Mouse (Mus musculus) monocyte, adult 5-6 weeks (primary cell): ENCODE measurements around the gene Creg1. TPM values are rescaled to one million over a fixed set of nuclear protein-coding genes. Genes with fewer than 3 reads are reported as not detected.

Source experiments
- ATAC-seq: fragments of 153-309, 156-312 bp; replicated peaks from 2 replicates; pipeline ENCODE4 v1.8.0; 2017; ENCODE audit warnings: mild to moderate bottlenecking; ENCODE audit not compliant: low TSS enrichment, insufficient number of reproducible peaks, severe bottlenecking, poor library complexity, low FRiP score
- total RNA-seq: library from RNA; stranded (forward); fragments of 200-1000, 200-491, 200-594 nt; gene quantifications from 3 replicates; pipeline ENCODE4 v1.2.3, GENCODE M21; 2017

Creg1 gene
- total RNA-seq, 1 experiment from 2014 or later = 175 TPM

- no peak for ATAC-seq
Observed at GRCm38 (mm10) chr1:165779954-165780585, 16.5 kb downstream of the Creg1 start.

GRCm38 (mm10) chr1:165780586-165781111, 17.1 kb downstream of the Creg1 start:
- peak; percentile 44 for ATAC-seq

GRCm38 (mm10) chr1:165781426-165781825, 17.9 kb downstream of the Creg1 start:
- ATAC-seq = no peak

GRCm38 (mm10) chr1:165781911-165782310, 18.4 kb downstream of the Creg1 start:
- ATAC-seq = no peak

GRCm38 (mm10) chr1:165786296-165786695, 22.8 kb downstream of the Creg1 start:
- ATAC-seq = no peak

GRCm38 (mm10) chr1:165788511-165788910, 25.0 kb downstream of the Creg1 start, which contains the start of gene Cd247:
Cd247 (plus strand) TSS chr1:165788681.
- ATAC-seq = no peak

- ATAC-seq = no peak
Observed at GRCm38 (mm10) chr1:165789066-165789660, 25.6 kb downstream of the Creg1 start.

- ATAC-seq = peak; percentile 38
Observed at GRCm38 (mm10) chr1:165789963-165790362, 26.4 kb downstream of the Creg1 start.

GRCm38 (mm10) chr1:165790461-165791210, 27.1 kb downstream of the Creg1 start:
- ATAC-seq = no peak

- ATAC-seq = no peak
Observed at GRCm38 (mm10) chr1:165791411-165791810, 27.9 kb downstream of the Creg1 start.

- no peak for ATAC-seq
Observed at GRCm38 (mm10) chr1:165801709-165802310, 38.3 kb downstream of the Creg1 start.

GRCm38 (mm10) chr1:165803107-165803506, 39.6 kb downstream of the Creg1 start:
- ATAC-seq = no peak

- ATAC-seq = no peak
Observed at GRCm38 (mm10) chr1:165804133-165804532, 40.6 kb downstream of the Creg1 start.

GRCm38 (mm10) chr1:165810633-165811032, 47.1 kb downstream of the Creg1 start:
- no peak for ATAC-seq

GRCm38 (mm10) chr1:165811170-165811569, 47.6 kb downstream of the Creg1 start:
- no peak for ATAC-seq

- no peak for ATAC-seq
Observed at GRCm38 (mm10) chr1:165812775-165813174, 49.2 kb downstream of the Creg1 start.

- no peak for ATAC-seq
Observed at GRCm38 (mm10) chr1:165814116-165814515, 50.6 kb downstream of the Creg1 start.

- no peak for ATAC-seq
Observed at GRCm38 (mm10) chr1:165814521-165815278, 51.2 kb downstream of the Creg1 start.
